Mouse (Mus musculus) testis, adult 2 months (tissue): ENCODE results near the gene Sorl1.

Experiments
- CTCF ChIP-seq: fragments of 200-500 bp; IDR thresholded peaks from 2 replicates; pipeline ENCODE4 v1.5.1; 2012; ENCODE audit warnings: low read depth, mild to moderate bottlenecking, inconsistent platforms, low read length, moderate library complexity; ENCODE audit not compliant: control insufficient read depth, insufficient read depth, insufficient replicate concordance
- POLR2A ChIP-seq: fragments of 200-500 bp; IDR thresholded peaks from 2 replicates; pipeline ENCODE4 v1.6.1; 2012; ENCODE audit warnings: low read depth, mild to moderate bottlenecking, inconsistent platforms, low read length, moderate library complexity; ENCODE audit not compliant: control insufficient read depth

DNA sequence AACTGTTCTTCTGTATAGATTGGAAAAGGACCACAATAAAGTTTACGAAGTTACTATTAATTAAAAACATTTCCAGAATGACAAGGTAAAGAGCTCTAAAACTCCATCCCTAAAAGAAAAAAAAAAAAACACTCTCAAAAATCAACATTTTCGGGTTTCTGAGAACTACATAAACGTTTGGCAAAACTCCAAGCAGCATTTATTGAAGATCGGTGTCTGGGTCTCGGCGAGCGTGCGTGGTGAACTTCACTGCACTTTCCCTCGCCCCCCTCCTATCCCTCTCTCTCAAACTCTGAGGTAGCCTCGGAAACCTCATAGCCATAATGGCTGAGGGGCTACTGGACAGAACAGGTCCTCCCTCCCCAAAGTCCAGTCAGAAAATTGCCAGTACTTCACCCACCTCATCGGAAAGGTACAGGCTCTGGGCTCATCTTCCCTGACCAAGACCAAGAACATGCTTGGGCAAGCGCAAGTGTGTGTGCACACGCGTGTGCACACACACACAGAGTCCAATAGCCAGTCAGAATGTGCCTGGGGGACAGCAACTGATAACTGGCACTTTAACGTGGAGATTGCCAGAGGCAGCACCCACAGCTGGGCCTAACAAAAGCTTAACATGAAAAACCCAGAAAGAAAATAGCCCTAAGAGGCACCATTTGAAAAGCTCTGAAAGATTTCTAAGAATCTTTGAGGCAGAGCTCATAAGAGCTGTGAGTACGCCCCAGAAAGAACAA, 46.8 kb downstream of the Sorl1 start:
- TF ChIP-seq CTCF (no peak), POLR2A (no peak)
